Mouse (Mus musculus) intestine, postnatal 0 days (tissue): ENCODE results near the gene Chchd10. TPM values are rescaled to one million over a fixed set of nuclear protein-coding genes. Genes with fewer than 3 reads are reported as not detected.

Experiments
- ATAC-seq: fragments of 200-750 bp; cut with Nextera tagmentation; 2 replicates; pipeline ENCODE4 v1.8.0; 2017; ENCODE audit warnings: mild to moderate bottlenecking, moderate TSS enrichment, moderate library complexity
- H3K27ac ChIP-seq: fragments of 300-500 bp; sonication (generic); 2 replicates; pipeline ENCODE4 v1.5.1; 2014; ENCODE audit warnings: mild to moderate bottlenecking, low read depth, low read length, moderate library complexity
- H3K27me3 ChIP-seq: fragments of 300-500 bp; sonication (generic); replicated peaks from 2 replicates; pipeline ENCODE4 v1.6.1; 2014; ENCODE audit warnings: low read length, mixed read lengths; ENCODE audit not compliant: control insufficient read depth, insufficient read depth
- H3K36me3 ChIP-seq: fragments of 300-500 bp; sonication (generic); 2 replicates; pipeline ENCODE4 v1.6.1; 2014; ENCODE audit warnings: mild to moderate bottlenecking, moderate library complexity; ENCODE audit not compliant: control insufficient read depth, insufficient read depth
- H3K4me1 ChIP-seq: fragments of 300-500 bp; sonication (generic); replicated peaks from 2 replicates; pipeline ENCODE4 v1.6.1; 2014; ENCODE audit warnings: antibody characterized with exemption, low read length, mixed read lengths; ENCODE audit not compliant: control insufficient read depth, insufficient read depth
- H3K4me2 ChIP-seq: fragments of 300-500 bp; sonication (generic); replicated peaks from 2 replicates; pipeline ENCODE4 v1.6.1; 2014; ENCODE audit warnings: low read depth, mild to moderate bottlenecking, moderate library complexity
- H3K4me3 ChIP-seq: fragments of 300-500 bp; sonication (generic); 2 replicates; pipeline ENCODE4 v1.5.1; 2014; ENCODE audit warnings: low read depth, low read length
- H3K9ac ChIP-seq: fragments of 300-500 bp; sonication (generic); 2 replicates; pipeline ENCODE4 v1.6.1; 2014; ENCODE audit warnings: mild to moderate bottlenecking, low read depth, low read length
- H3K9me3 ChIP-seq: fragments of 300-500 bp; sonication (generic); 2 replicates; pipeline ENCODE4 v1.6.1; 2016; ENCODE audit warnings: mixed run types; ENCODE audit not compliant: control insufficient read depth
- CTCF ChIP-seq: sonication (generic); IDR thresholded peaks from 2 replicates; pipeline ENCODE4 v1.5.1; 2016; ENCODE audit warnings: low read depth, mild to moderate bottlenecking, control low read depth, antibody characterized with exemption, moderate library complexity
- WGBS: fragments of 180-500 bp; shearing (Covaris S2); extraction: QIAGEN DNeasy Blood & Tissue Kit; methylation state at CpG from one replicate; pipeline ENCODE4 v1.1.7; 2014; 5-methylcytosine and 5-hydroxymethylcytosine counted together
- polyA plus RNA-seq: library from polyadenylated mRNA; unstranded; fragments of >200 nt; fragmentation: Nextera tagmentation; extraction: Ambion mirVana; gene quantifications from 2 replicates; pipeline ENCODE4 v1.2.1, GENCODE M21; 2015

Gene Chchd10
- polyA plus RNA-seq, 1 experiment from 2014 or later = 334 TPM

DNA sequence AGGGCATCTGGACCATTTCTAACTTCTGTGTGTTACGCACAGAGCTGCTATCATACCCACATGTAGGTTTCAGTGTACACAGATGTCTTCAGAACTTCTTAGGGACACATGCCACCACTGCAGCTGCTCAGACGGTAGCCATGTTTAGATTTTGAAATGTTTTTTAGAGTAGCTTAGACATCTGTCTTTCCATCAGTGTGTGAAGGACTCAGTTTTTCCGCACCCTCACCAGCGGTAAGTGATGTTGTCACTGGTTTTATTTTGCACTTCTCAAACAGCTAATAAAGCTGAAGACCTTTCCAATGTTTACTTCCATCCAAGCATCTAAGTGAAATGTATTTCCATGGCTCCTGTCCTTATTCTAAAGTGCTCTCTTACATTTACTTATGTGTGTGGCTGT, 26.0 kb upstream of the Chchd10 start:
- H3K27ac ChIP-seq = no peak overlapping the region
- no peaks in the 10 kb centered on the region for H3K27me3 ChIP-seq
- whole genome bisulfite sequencing = 89% methylated on average over 4 of the region's 4 CpGs

GRCm38 (mm10) chr10:75910698-75911097, 22.2 kb upstream of the Chchd10 start:
- H3K27me3 ChIP-seq = no peaks in the 10 kb centered on the region
- no peak for TF ChIP-seq CTCF
- no peaks in the 10 kb centered on the region for H3K9me3 ChIP-seq
- no peak overlapping the region for H3K4me2 ChIP-seq
- ATAC-seq = no peak
- H3K9ac ChIP-seq = no peak overlapping the region
- no peak overlapping the region for H3K4me3 ChIP-seq
- no peak overlapping the region for H3K27ac ChIP-seq
- H3K36me3 ChIP-seq = peaks cover 63% of the 10 kb centered on the region
- 89% methylated on average over 2 of the region's 2 CpGs for WGBS
- no peaks in the 10 kb centered on the region for H3K4me1 ChIP-seq

More for the DNA sequence above, 26.0 kb upstream of the Chchd10 start:
- no peaks in the 10 kb centered on the region for H3K9me3 ChIP-seq
- peaks cover 78% of the 10 kb centered on the region for H3K36me3 ChIP-seq
- H3K4me2 ChIP-seq = no peak overlapping the region
- no peak for TF ChIP-seq CTCF
- H3K4me1 ChIP-seq = no peaks in the 10 kb centered on the region
- no peak overlapping the region for H3K9ac ChIP-seq
- no peak for ATAC-seq
- H3K4me3 ChIP-seq = no peak overlapping the region

DNA sequence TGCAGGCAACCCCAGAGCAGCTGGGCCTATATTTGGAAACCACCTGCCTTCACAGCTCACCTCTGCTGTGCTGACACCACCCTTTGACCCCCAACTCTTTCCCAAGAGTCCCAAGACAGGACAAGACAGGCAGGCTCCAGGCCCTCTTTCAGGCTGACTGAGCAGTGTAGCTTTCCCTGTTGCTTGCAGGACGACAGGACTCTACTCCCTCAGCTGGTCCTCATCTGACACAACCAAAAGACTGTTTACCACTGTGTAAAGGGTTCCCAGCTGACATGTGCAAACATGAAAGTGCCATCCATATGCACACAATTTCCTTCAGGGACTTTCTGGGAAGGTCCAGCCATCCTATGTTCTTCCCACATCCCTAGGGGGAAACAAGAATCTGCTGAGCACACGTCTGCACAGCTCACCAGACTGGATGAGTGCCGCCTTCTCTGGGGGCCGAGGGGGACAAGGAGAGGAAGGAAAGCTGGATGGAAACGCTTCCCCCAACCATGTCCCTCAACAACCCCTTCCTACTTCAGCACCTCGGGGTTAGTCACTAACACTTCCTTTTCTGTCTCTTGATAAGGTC, 19.8 kb upstream of the Chchd10 start:
- Histone ChIP-seq H3K9me3 (no peaks in the 10 kb centered on the region), H3K27ac (no peak overlapping the region), H3K4me1 (no peaks in the 10 kb centered on the region), H3K9ac (no peak overlapping the region), H3K4me2 (no peak overlapping the region), H3K4me3 (no peak overlapping the region), H3K27me3 (no peaks in the 10 kb centered on the region), H3K36me3 (peaks cover 61% of the 10 kb centered on the region)
- 68% methylated on average over 6 of the region's 6 CpGs for WGBS
- no peak for TF ChIP-seq CTCF
- ATAC-seq = no peak

- 76% methylated on average over 7 of the region's 7 CpGs for WGBS
- H3K36me3 ChIP-seq = peaks cover 45% of the 10 kb centered on the region
These were observed 17.4 kb upstream of the Chchd10 start for GRCm38 (mm10) chr10:75915557-75915956.

GRCm38 (mm10) chr10:75916840-75917239, 16.1 kb upstream of the Chchd10 start:
- Histone ChIP-seq H3K27ac (no peak overlapping the region), H3K4me3 (no peak overlapping the region), H3K4me1 (0 out of 2 replicates have a peak, but pooled peaks cover under 1% of the 10 kb centered on the region), H3K36me3 (peaks cover 33% of the 10 kb centered on the region), H3K9ac (no peak overlapping the region), H3K9me3 (no peaks in the 10 kb centered on the region), H3K27me3 (no peaks in the 10 kb centered on the region), H3K4me2 (no peak overlapping the region)
- TF ChIP-seq CTCF = no peak
- ATAC-seq = no peak
- WGBS = 85% methylated on average over 8 of the region's 8 CpGs

More at GRCm38 (mm10) chr10:75915557-75915956, 17.4 kb upstream of the Chchd10 start:
- H3K4me3 ChIP-seq = no peak overlapping the region
- H3K9me3 ChIP-seq = no peaks in the 10 kb centered on the region
- no peaks in the 10 kb centered on the region for H3K4me1 ChIP-seq
- ATAC-seq = no peak
- H3K4me2 ChIP-seq = no peak overlapping the region
- no peaks in the 10 kb centered on the region for H3K27me3 ChIP-seq
- no peak overlapping the region for H3K9ac ChIP-seq
- TF ChIP-seq CTCF = no peak
- H3K27ac ChIP-seq = no peak overlapping the region

- WGBS = 78% methylated on average over 5 of the region's 5 CpGs
- 0 out of 2 replicates have a peak, but pooled peaks cover 3% of the 10 kb centered on the region for H3K4me1 ChIP-seq
- H3K4me3 ChIP-seq = no peak overlapping the region
- no peaks in the 10 kb centered on the region for H3K9me3 ChIP-seq
- no peak overlapping the region for H3K27ac ChIP-seq
- no peaks in the 10 kb centered on the region for H3K27me3 ChIP-seq
- TF ChIP-seq CTCF = no peak
- H3K9ac ChIP-seq = no peak overlapping the region
- peaks cover 29% of the 10 kb centered on the region for H3K36me3 ChIP-seq
- ATAC-seq = no peak
- no peak overlapping the region for H3K4me2 ChIP-seq
These were observed 13.9 kb upstream of the Chchd10 start for GRCm38 (mm10) chr10:75919026-75919425.
